In the genomic region with DNA sequence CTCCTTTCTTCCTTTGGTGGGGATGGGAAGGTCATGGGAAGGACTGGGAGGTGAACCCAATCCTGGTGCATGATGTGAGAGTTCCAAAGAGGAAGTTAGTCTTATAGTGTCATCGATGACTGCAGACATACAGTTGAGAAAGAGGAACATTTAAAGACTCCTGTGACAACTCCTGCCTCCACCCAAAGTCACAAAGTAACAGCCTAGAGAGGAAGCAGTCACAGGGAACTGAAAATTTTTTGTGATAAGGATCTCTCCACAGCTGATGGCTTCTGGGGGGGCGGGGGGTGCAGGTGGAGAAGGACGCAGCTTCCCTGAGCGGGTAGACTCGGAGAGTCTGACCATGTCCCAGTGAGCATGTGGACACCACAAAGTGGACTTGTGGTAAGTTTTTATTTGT, we compare ENCODE assay signal across 29 mouse cellular contexts.
DNase-seq lines count a peak whose midpoint lies in the region; ATAC-seq and TF ChIP-seq lines count a peak whose summit lies in the region.
"Had no signal": no experiment of that assay in that cellular context is flagged by ENCODE, and none has a peak within 500 bp of the region (broad histone marks: within the 10 kb centered on the region; RNA-seq: fewer than 3 reads in every experiment).

No protein-coding gene starts in this region.

- TF ChIP-seq POLR2A in MEL (IDR thresholded peaks at IDR 0.05; ENCODE audit: control insufficient read depth in 1 of 2, insufficient read depth in 1 of 2, low read depth in 1 of 2, low read length in 2 of 2, poor library complexity in 1 of 2): no peak

- H3K9ac ChIP-seq in MEL (ENCODE audit: control insufficient read depth, low read depth, low read length, poor library complexity, severe bottlenecking): no peak overlapping the region
- H3K9ac ChIP-seq: embryonic facial prominence, embryonic 15.5 days; forebrain, embryonic 12.5 days; hindbrain, embryonic 13.5 days; midbrain, embryonic 15.5 days had no signal

- no peaks in the 10 kb centered on the region; the same call in 1 of the 2 replicates for H3K79me2 ChIP-seq in MEL (ENCODE audit: control insufficient read depth, insufficient read depth, low read length, poor library complexity)

- TF ChIP-seq EP300 in MEL (IDR thresholded peaks at IDR 0.05; ENCODE audit: low read depth in 1 of 2, low read length in 2 of 2): peak; percentile 51 to 65; a peak in 3 of 4 replicates

- no peak overlapping the region for H3K4me3 ChIP-seq in MEL (ENCODE audit: control insufficient read depth in 1 of 2, insufficient read depth in 1 of 2, low read depth in 2 of 2, low read length in 2 of 2)
- H3K4me3 ChIP-seq: embryonic facial prominence, embryonic 10.5 days; embryonic facial prominence, embryonic 15.5 days; forebrain, embryonic 12.5 days; hindbrain, embryonic 13.5 days; midbrain, embryonic 15.5 days had no signal

- DNase-seq in lung, postnatal 36 days: peak; percentile 21
- DNase-seq in lung, adult 18-20 months: no peak
- peak; percentile 79 for DNase-seq in MEL (ENCODE audit: low read depth, low spot score)
- DNase-seq in splenic B cell, adult 2 months (ENCODE audit: low read depth, low spot score): peak; percentile 66
- no peak for DNase-seq in thymus, postnatal 0 days (ENCODE audit: low spot score)
- DNase-seq in heart, adult 9 months (ENCODE audit: low spot score in 2 of 2): no peak
- DNase-seq: adrenal gland, postnatal 25 days; cerebellum, adult 2 months; cerebellum, postnatal 14 days; gastrocnemius, postnatal 14 days; heart, adult 11 months; heart, postnatal 36 days; kidney, adult 9 months; kidney, postnatal 10 days; layer of hippocampus, adult 9-11 months; liver; lung, adult 2 months; lung, postnatal 14 days; right cerebral cortex, adult 18-20 months; spleen, adult 18-20 months; thymus, postnatal 36 days had no signal

- peaks cover 5 to 19% of the 10 kb centered on the region in 2 experiments for H3K4me1 ChIP-seq in MEL (ENCODE audit: control insufficient read depth in 1 of 2, insufficient read depth in 2 of 2, low read length in 2 of 2)

- H3K27ac ChIP-seq in MEL (ENCODE audit: control insufficient read depth, low read depth, low read length): peak overlapping the region; percentile 54
- H3K27ac ChIP-seq: embryonic facial prominence, embryonic 10.5 days; embryonic facial prominence, embryonic 15.5 days; forebrain, embryonic 12.5 days; hindbrain, embryonic 13.5 days; midbrain, embryonic 15.5 days had no signal

- no peaks in the 10 kb centered on the region for H3K27me3 ChIP-seq in MEL (ENCODE audit: control insufficient read depth in 1 of 2, insufficient read depth in 2 of 2, low read length in 2 of 2)
- H3K27me3 ChIP-seq in splenic B cell, adult 2 months (ENCODE audit: control insufficient read depth, insufficient read depth, low read length, poor library complexity, severe bottlenecking): no peaks in the 10 kb centered on the region
- H3K27me3 ChIP-seq: CH12.LX; embryonic facial prominence, embryonic 15.5 days; forebrain, embryonic 12.5 days; hindbrain, embryonic 13.5 days; midbrain, embryonic 15.5 days had no signal

- H3K9me3 ChIP-seq in MEL (replicated peaks; ENCODE audit: insufficient read depth, low read length): no peaks in the 10 kb centered on the region
- H3K9me3 ChIP-seq: embryonic facial prominence, embryonic 15.5 days; forebrain, embryonic 12.5 days; hindbrain, embryonic 13.5 days; midbrain, embryonic 15.5 days had no signal

- no peak for TF ChIP-seq CTCF in MEL (IDR thresholded peaks at IDR 0.05 in 2 of 3, conservative IDR thresholded peaks at IDR 0.05 in 1 of 3; ENCODE audit: control insufficient read depth in 1 of 3, insufficient read depth in 1 of 3, low read depth in 2 of 3, low read length in 3 of 3, poor library complexity in 1 of 3, severe bottlenecking in 1 of 3)

- ATAC-seq in hematopoietic stem cell, adult 5-6 weeks (replicated peaks in 1 of 2; ENCODE audit: insufficient read depth in 1 of 2, low FRiP score in 2 of 2, low TSS enrichment in 1 of 2, low read depth in 1 of 2, poor library complexity in 2 of 2, severe bottlenecking in 2 of 2): peak; percentile 40 to 59; a peak in 2 of 4 replicates
- ATAC-seq: intestine, postnatal 0 days; midbrain, embryonic 15.5 days had no signal

- H3K36me3 ChIP-seq in MEL (ENCODE audit: control insufficient read depth in 1 of 2, insufficient read depth in 2 of 2, low read length in 2 of 2): peaks cover 0 to 4% of the 10 kb centered on the region in 2 experiments; a peak in 2 of 4 replicates
- no peaks in the 10 kb centered on the region for H3K36me3 ChIP-seq in splenic B cell, adult 2 months (ENCODE audit: control insufficient read depth, insufficient read depth, low read length, poor library complexity, severe bottlenecking)
- H3K36me3 ChIP-seq: midbrain, embryonic 15.5 days had no signal

- TF ChIP-seq RAD21 in MEL (IDR thresholded peaks at IDR 0.05; ENCODE audit: low read depth, low read length): no peak

TF ChIP-seq in MEL, 35 proteins besides CTCF, POLR2A, EP300 and RAD21:
- TF ChIP-seq POLR2AphosphoS5 (IDR thresholded peaks at IDR 0.05; ENCODE audit: borderline replicate concordance, low read depth, low read length) (no peak), ZNF384 (IDR thresholded peaks at IDR 0.05; ENCODE audit: low read depth, low read length) (no peak), USF2 (IDR thresholded peaks at IDR 0.05; ENCODE audit: borderline replicate concordance in 1 of 2, insufficient read depth in 1 of 2, low read depth in 1 of 2, low read length in 2 of 2) (no peak), ETS1 (IDR thresholded peaks at IDR 0.05; ENCODE audit: low read depth, low read length) (peak; percentile 99), TAL1 (IDR thresholded peaks at IDR 0.05; ENCODE audit: low read length) (no peak), UBTF (IDR thresholded peaks at IDR 0.05; ENCODE audit: borderline replicate concordance, insufficient read depth, low read depth, low read length) (no peak), GABPA (IDR thresholded peaks at IDR 0.05; ENCODE audit: low read depth, low read length) (no peak), SMC3 (IDR thresholded peaks at IDR 0.05; ENCODE audit: low read depth, low read length) (no peak), MAZ (IDR thresholded peaks at IDR 0.05; ENCODE audit: low read depth, low read length) (peak; percentile 78; the same call in 1 of the 2 replicates), BHLHE40 (IDR thresholded peaks at IDR 0.05; ENCODE audit: borderline replicate concordance, low read depth, low read length) (no peak), TCF12 (IDR thresholded peaks at IDR 0.05; ENCODE audit: low read depth, low read length) (peak; percentile 57), GATA1 (IDR thresholded peaks at IDR 0.05; ENCODE audit: low read depth, low read length) (peak; percentile 75), MYC (IDR thresholded peaks at IDR 0.05; ENCODE audit: low read depth, low read length) (no peak), POLR2AphosphoS2 (IDR thresholded peaks at IDR 0.05; ENCODE audit: low read length) (no peak), ZKSCAN1 (IDR thresholded peaks at IDR 0.05; ENCODE audit: low read depth, low read length) (no peak), JUND (IDR thresholded peaks at IDR 0.05; ENCODE audit: low read depth, low read length) (no peak), TBP (IDR thresholded peaks at IDR 0.05; ENCODE audit: low read depth, low read length) (no peak), KAT2A (conservative IDR thresholded peaks at IDR 0.05; ENCODE audit: low read depth, low read length) (no peak), E2F4 (IDR thresholded peaks at IDR 0.05; ENCODE audit: borderline replicate concordance, low read depth, low read length) (no peak), MXI1 (IDR thresholded peaks at IDR 0.05; ENCODE audit: low read depth, low read length) (no peak), NRF1 (IDR thresholded peaks at IDR 0.05; ENCODE audit: insufficient read depth, low read depth, low read length, poor library complexity, severe bottlenecking) (no peak), MYB (IDR thresholded peaks at IDR 0.05; ENCODE audit: low read depth, low read length) (no peak), SIN3A (IDR thresholded peaks at IDR 0.05; ENCODE audit: low read length) (peak; percentile 80), USF1 (IDR thresholded peaks at IDR 0.05; ENCODE audit: low read depth, low read length) (no peak), NELFE (IDR thresholded peaks at IDR 0.05; ENCODE audit: low read depth, low read length) (no peak), MAFK (IDR thresholded peaks at IDR 0.05; ENCODE audit: borderline replicate concordance, low read depth, low read length) (no peak; the same call in 1 of the 2 replicates), HCFC1 (IDR thresholded peaks at IDR 0.05; ENCODE audit: low read depth, low read length) (no peak), MAX (IDR thresholded peaks at IDR 0.05; ENCODE audit: low read length) (no peak), CHD2 (IDR thresholded peaks at IDR 0.05; ENCODE audit: low read length) (no peak), CHD1 (IDR thresholded peaks at IDR 0.05; ENCODE audit: low read depth, low read length) (no peak)

Comparison
In these comparisons a context has a peak if more than half of its experiments do, and no peak if none do; other contexts are left out.
1. DNase-seq: peak in lung, postnatal 36 days (single experiment), MEL (single experiment) and splenic B cell, adult 2 months (single experiment); none in lung, adult 18-20 months (0 of 2), thymus, postnatal 0 days (single experiment) and heart, adult 9 months (0 of 2).